Mouse (Mus musculus): ENCODE measurements around the gene Zkscan5.
"Not testable (repeated sequence)": the region's sequence is repeated elsewhere in the genome, so short reads cannot be mapped to it uniquely, and the experiment has no call there.

Gene Zkscan5

GRCm38 (mm10) chr5:145212216-145212615, 7.9 kb downstream of the Zkscan5 start:
- DNase-seq (ENCODE audit: extremely low read depth, low read depth, low spot score): no peak

DNA sequence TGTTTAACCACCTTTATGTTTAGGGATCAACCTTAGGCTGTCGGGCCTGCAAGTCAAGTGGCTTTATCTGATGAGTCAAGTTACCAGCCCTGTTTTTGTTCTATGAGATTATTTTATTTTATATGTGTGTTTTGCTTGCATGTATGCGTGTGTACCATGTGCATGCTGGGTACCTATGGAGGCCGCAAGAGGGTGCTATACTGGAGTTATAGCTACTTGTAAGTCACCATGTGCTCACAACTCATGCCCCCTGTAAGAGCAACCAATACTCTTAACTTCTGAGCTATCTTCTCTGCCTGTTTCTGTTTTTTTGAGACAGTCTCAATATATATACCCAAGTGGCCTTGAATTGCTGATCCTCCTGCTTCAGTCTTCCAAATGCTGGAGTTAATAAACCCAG, 9.1 kb downstream of the Zkscan5 start:
- DNase-seq (ENCODE audit: extremely low read depth, low read depth, low spot score): no peak

DNA sequence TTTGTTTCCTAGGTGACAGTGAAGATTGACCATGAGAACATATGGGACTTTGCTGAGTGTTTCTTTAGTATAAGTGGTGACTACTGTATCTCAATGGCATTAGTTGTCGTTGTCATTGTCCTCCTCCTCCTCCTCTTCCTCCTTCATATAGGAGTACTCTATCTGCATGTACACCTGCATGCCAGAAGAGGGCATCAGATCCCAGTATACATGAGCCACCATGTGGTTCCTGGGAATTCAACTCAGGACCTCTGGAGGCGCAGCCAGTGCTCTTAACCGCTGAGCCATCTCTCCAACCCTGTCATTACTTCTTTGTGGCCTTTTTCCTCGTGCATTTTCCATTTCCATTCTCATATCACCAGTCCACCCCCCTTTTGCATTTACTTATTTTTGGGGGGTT, 10.3 kb downstream of the Zkscan5 start:
- no peak for DNase-seq (ENCODE audit: extremely low read depth, low read depth, low spot score)

DNA sequence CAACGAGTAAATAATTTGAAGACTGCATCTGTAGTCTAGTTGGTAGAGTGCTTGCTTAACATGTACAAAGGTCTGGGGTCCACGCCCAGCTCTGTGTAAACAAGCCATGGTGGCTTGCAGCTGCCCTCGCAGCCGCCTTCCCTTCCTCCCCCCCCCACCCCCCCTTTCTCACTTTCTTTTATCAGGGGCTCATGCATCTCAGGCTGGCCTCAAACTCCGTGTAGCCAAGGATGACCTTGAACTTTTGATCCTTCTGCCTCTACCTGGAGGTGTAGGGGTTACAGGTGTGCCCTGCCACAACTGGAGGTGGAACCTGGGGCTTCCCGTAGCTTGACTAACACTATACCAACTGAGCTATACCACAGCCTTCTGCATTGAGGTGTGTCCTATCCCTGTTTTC, 13.4 kb downstream of the Zkscan5 start:
- DNase-seq (ENCODE audit: extremely low read depth, low read depth, low spot score): no peak

GRCm38 (mm10) chr5:145218206-145218605, 13.8 kb downstream of the Zkscan5 start:
- DNase-seq (ENCODE audit: extremely low read depth, low read depth, low spot score): no peak

DNA sequence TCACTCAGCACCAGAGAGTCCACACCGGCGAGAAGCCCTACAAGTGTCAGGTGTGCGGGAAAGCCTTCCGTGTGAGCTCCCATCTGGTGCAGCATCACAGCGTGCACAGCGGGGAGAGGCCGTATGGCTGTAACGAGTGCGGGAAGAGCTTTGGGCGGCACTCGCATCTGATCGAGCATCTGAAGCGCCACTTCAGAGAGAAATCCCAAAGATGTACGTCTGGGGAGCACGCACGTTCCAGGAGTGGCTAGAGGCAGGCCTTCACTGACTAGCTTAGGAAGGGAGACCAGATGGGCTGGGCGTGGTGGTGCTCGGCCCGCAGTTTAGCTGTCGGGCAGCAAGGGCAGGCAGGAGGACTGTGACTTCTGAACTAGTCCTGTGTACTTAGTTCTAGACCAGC, 14.3 kb downstream of the Zkscan5 start:
- DNase-seq (ENCODE audit: extremely low read depth, low read depth, low spot score): no peak

GRCm38 (mm10) chr5:145219981-145220380, 15.6 kb downstream of the Zkscan5 start:
- DNase-seq (ENCODE audit: extremely low read depth, low read depth, low spot score): no peak

DNA sequence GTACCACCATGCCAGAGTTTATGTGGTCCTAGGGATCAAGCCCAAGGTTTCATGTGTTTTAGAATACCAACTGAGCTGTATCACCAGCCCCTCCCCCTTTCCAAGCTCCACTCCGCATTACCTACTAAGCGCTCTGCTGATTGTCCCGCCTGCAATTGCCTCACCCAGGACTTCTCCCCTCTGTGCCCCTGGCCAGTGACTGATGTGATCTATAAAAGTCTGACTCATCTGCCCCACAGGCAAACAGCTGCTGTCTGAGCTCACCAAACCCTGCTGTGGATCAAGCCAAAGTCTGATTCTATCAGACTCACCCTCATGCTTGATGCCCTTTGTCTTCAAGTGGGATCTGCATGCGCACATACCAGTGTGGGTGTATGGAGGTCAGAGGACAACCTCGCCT, 18.5 kb downstream of the Zkscan5 start:
- DNase-seq (ENCODE audit: extremely low read depth, low read depth, low spot score): peak; percentile 49

DNA sequence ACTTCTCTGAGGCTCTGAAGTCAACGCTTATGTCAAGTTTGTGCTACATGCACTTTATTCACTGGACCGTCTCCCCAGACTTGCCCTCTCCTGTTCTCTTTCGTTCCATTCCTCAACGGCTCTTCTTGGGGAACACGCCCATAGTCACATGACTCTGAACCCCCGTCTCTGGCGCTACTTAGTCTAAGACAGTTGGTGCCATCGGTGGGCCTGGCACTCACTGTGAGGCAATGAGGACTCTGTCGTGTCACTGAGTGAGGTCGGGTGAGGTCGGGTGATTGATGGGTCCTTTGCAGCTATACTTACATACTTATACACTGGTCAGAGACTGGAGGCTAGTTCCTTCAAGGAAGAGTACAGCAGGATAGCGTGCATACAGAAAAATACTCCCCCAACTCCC, 19.0 kb downstream of the Zkscan5 start:
- DNase-seq (ENCODE audit: extremely low read depth, low read depth, low spot score): no peak

- no peak for DNase-seq (ENCODE audit: extremely low read depth, low read depth, low spot score)
Observed at GRCm38 (mm10) chr5:145226453-145226852, 22.1 kb downstream of the Zkscan5 start.

DNA sequence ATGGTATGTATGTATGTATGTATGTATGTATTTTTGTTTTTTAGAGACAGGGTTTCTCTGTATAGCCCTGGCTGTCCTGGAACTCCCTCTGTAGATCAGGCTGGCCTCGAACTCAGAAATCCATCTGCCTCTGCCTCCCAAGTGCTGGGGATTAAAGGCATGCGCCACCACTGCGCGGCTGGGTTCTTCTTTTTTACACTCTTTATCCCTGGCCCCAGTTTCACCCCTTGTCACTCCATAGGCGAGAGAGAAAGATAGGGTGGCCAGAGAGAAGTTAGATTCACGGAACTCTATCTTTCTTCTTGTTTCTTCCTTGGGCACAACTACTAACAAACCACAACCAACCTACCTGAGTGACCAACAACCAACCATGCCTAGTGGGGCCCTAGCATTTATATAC, 24.9 kb downstream of the Zkscan5 start:
- not testable (repeated sequence) for DNase-seq (ENCODE audit: extremely low read depth, low read depth, low spot score)

- DNase-seq (ENCODE audit: extremely low read depth, low read depth, low spot score): no peak
Observed at GRCm38 (mm10) chr5:145230641-145231040, 26.3 kb downstream of the Zkscan5 start.

GRCm38 (mm10) chr5:145231367-145231871, 27.1 kb downstream of the Zkscan5 start, which contains the start of gene Zfp655:
Gene Zfp655, plus strand, starts transcription at chr5:145231715.
- DNase-seq (ENCODE audit: extremely low read depth, low read depth, low spot score): no peak

GRCm38 (mm10) chr5:145231893-145232411, 27.6 kb downstream of the Zkscan5 start:
- DNase-seq (ENCODE audit: extremely low read depth, low read depth, low spot score): peak; percentile 47

DNA sequence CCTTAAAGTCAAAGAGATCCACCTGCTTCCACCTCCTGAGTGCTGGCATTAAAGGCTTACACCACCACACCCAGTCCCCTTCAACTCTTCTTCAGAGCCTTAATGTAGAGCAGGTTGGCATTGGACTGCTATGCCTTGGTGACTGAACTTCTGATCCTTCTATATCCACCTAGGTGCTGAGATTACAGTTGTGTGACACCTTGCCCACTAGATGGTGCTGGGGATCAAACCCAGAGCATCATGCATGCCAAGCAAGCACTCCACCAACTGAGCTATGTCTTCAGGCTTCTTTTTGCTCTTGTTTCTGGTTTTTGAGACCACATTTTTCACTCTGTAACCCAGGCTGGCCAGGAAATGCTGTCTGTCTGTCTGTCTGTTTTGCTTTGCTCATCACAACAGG, 30.3 kb downstream of the Zkscan5 start:
- DNase-seq (ENCODE audit: extremely low read depth, low read depth, low spot score): no peak

- DNase-seq (ENCODE audit: extremely low read depth, low read depth, low spot score): no peak
Observed at GRCm38 (mm10) chr5:145249520-145249919, 45.2 kb downstream of the Zkscan5 start.
